Mouse (Mus musculus): ENCODE data around the gene Cd300a.

GRCm38 (mm10) chr11:114847008-114847407 lies 42.8 kb upstream of the Cd300a start:
- no peak for TF ChIP-seq EP300 (IDR thresholded peaks at IDR 0.05; ENCODE audit: low read depth)
- no peak for TF ChIP-seq CTCF (IDR thresholded peaks at IDR 0.05; ENCODE audit: low read depth)

Data from liver, embryonic 14.5 days (tissue).